Mouse (Mus musculus) CH12.LX (cell line): ENCODE measurements around the gene Gna15. TPM values are rescaled to one million over a fixed set of nuclear protein-coding genes. Genes with fewer than 3 reads are reported as not detected.

Source experiments
- DNase-seq: peaks from one replicate; pipeline ENCODE4 v3.0.0-alpha.2; 2013; ENCODE audit errors: extremely low read depth
- H3K27ac ChIP-seq: 2 replicates; pipeline ENCODE4 v1.5.1; 2012; ENCODE audit warnings: low read depth, mild to moderate bottlenecking, control low read depth, moderate library complexity; ENCODE audit not compliant: insufficient read depth
- H3K27me3 ChIP-seq: replicated peaks from 2 replicates; pipeline ENCODE3; 2012; ENCODE audit warnings: inconsistent platforms
- H3K36me3 ChIP-seq, 2 experiments: replicated peaks in 1 of 2; 2 replicates each; pipeline versions ENCODE3 to v1.6.1; 2012; ENCODE audit warnings: inconsistent platforms in 1 of 2, low read length in 1 of 2, mild to moderate bottlenecking in 1 of 2, mixed read lengths in 1 of 2, moderate library complexity in 1 of 2; ENCODE audit not compliant: control insufficient read depth in 1 of 2, insufficient read depth in 1 of 2
- H3K4me1 ChIP-seq, 2 experiments: 2 replicates each; pipeline ENCODE4 v1.6.1; 2012; ENCODE audit warnings: inconsistent platforms in 1 of 2, moderate library complexity in 1 of 2; ENCODE audit not compliant: insufficient read depth in 2 of 2, control insufficient read depth in 1 of 2
- H3K4me2 ChIP-seq: 2 replicates; pipeline ENCODE4 v1.6.1; 2012; ENCODE audit warnings: low read depth, mild to moderate bottlenecking, control low read depth; ENCODE audit not compliant: poor library complexity, insufficient read depth, severe bottlenecking
- H3K4me3 ChIP-seq, 3 experiments: fragments of 150-350 bp in 1 of 3; sonication (generic) in 1 of 3; replicated peaks in 1 of 3; 2 replicates each; pipeline versions ENCODE3 to v1.5.1; 2011 to 2012; ENCODE audit warnings: low read depth in 2 of 3, low read length in 2 of 3, mild to moderate bottlenecking in 2 of 3, moderate library complexity in 2 of 3, control low read depth in 1 of 3, improper control_type of control experiment in 1 of 3, inconsistent platforms in 1 of 3, mixed read lengths in 1 of 3; ENCODE audit not compliant: poor library complexity in 1 of 3
- H3K79me2 ChIP-seq: replicated peaks from 2 replicates; pipeline ENCODE4 v1.6.1; 2012; ENCODE audit warnings: mild to moderate bottlenecking, moderate library complexity; ENCODE audit not compliant: control insufficient read depth, poor library complexity, insufficient read depth, severe bottlenecking; ENCODE audit errors: extremely low read depth
- H3K9ac ChIP-seq: 2 replicates; pipeline ENCODE4 v1.6.1; 2012; ENCODE audit warnings: low read depth, mild to moderate bottlenecking, control low read depth, moderate library complexity; ENCODE audit not compliant: insufficient read depth
- H3K9me3 ChIP-seq: replicated peaks from 2 replicates; pipeline ENCODE3; 2012; ENCODE audit warnings: low read length, inconsistent platforms, mixed read lengths
- CTCF ChIP-seq, 2 experiments: IDR thresholded peaks in 1 of 2; conservative IDR thresholded peaks in 1 of 2; 2 replicates each; pipeline ENCODE4 v1.5.1; 2011 to 2012; ENCODE audit warnings: low read depth in 2 of 2, low read length in 2 of 2, improper control_type of control experiment in 1 of 2, inconsistent platforms in 1 of 2, mild to moderate bottlenecking in 1 of 2, moderate library complexity in 1 of 2
- E2F4 ChIP-seq: IDR thresholded peaks from 2 replicates; pipeline ENCODE4 v1.6.1; 2011; ENCODE audit warnings: low read depth, low read length, improper control_type of control experiment; ENCODE audit not compliant: insufficient replicate concordance
- KAT2A ChIP-seq: IDR thresholded peaks from 2 replicates; pipeline ENCODE4 v1.6.1; 2012; ENCODE audit warnings: low read length, improper control_type of control experiment, inconsistent platforms; ENCODE audit not compliant: insufficient replicate concordance
- MAZ ChIP-seq: IDR thresholded peaks from 2 replicates; pipeline ENCODE4 v1.6.1; 2012; ENCODE audit warnings: low read depth, mild to moderate bottlenecking, inconsistent platforms, low read length, improper control_type of control experiment, moderate library complexity
- NRF1 ChIP-seq: IDR thresholded peaks from 2 replicates; pipeline ENCODE4 v1.6.1; 2014; ENCODE audit warnings: low read depth, mild to moderate bottlenecking, inconsistent platforms, low read length, improper control_type of control experiment, moderate library complexity
- PAX5 ChIP-seq: IDR thresholded peaks from 2 replicates; pipeline ENCODE4 v1.6.1; 2012; ENCODE audit warnings: low read length, inconsistent platforms, mixed read lengths
- POLR2A ChIP-seq: IDR thresholded peaks from 2 replicates; pipeline ENCODE4 v1.6.1; 2011; ENCODE audit warnings: low read depth, mild to moderate bottlenecking, improper control_type of control experiment, low read length
- RAD21 ChIP-seq: IDR thresholded peaks from 2 replicates; pipeline ENCODE4 v1.6.1; 2011; ENCODE audit warnings: low read depth, mild to moderate bottlenecking, low read length, improper control_type of control experiment, moderate library complexity
- SMC3 ChIP-seq: IDR thresholded peaks from 2 replicates; pipeline ENCODE4 v1.6.1; 2011; ENCODE audit warnings: low read depth, low read length, improper control_type of control experiment
- TCF12 ChIP-seq: IDR thresholded peaks from 2 replicates; pipeline ENCODE4 v1.6.1; 2014; ENCODE audit warnings: low read depth, mild to moderate bottlenecking, inconsistent platforms, low read length, improper control_type of control experiment
- USF2 ChIP-seq: conservative IDR thresholded peaks from 2 replicates; pipeline ENCODE4 v1.6.1; 2011; ENCODE audit warnings: low read depth, low read length, improper control_type of control experiment
- ZKSCAN1 ChIP-seq: IDR thresholded peaks from 2 replicates; pipeline ENCODE4 v1.6.1; 2012; ENCODE audit warnings: low read depth, inconsistent platforms, low read length, improper control_type of control experiment, borderline replicate concordance
- ZNF384 ChIP-seq: IDR thresholded peaks from 2 replicates; pipeline ENCODE4 v1.6.1; 2012; ENCODE audit warnings: low read depth, low read length, improper control_type of control experiment, inconsistent platforms
- dilution Hi-C: fragments of 300-500 bp; cut with MboI; formaldehyde crosslinking; loops from 2 replicates; pipeline ENCODE4 v1.14.3; 2020; ENCODE audit warnings: low sequenced_read_pairs; ENCODE audit not compliant: extremely low pct_unique_long_range_greater_than_20kb, extremely low pct_ligation_motif_present
- in situ Hi-C: fragments of 300-500 bp; cut with MboI; formaldehyde crosslinking; loops from 3 replicates; pipeline ENCODE4 v1.14.3; 2019; ENCODE audit warnings: low sequenced_read_pairs, low pct_ligation_motif_present, low pct_unique_long_range_greater_than_20kb, mixed read lengths
- polyA plus RNA-seq: library from polyadenylated mRNA; unstranded; fragments of >175 nt; gene quantifications from 2 replicates; pipeline ENCODE4 v1.2.1, GENCODE M21; 2012; ENCODE audit warnings: low read depth; ENCODE audit not compliant: insufficient read length
- total RNA-seq, 2 experiments: library from RNA; depleted of rRNA; stranded (reverse); fragments of 300-350 nt in 1 of 2; fragments of >200 nt in 1 of 2; gene quantifications; 2 replicates each; pipeline ENCODE4 v1.2.3; 2012 to 2014

Gna15 gene
- total and polyA plus RNA-seq, 3 experiments, result 5.2 to 10.0 (median 5.2) TPM

- H3K9me3 ChIP-seq, result no peaks in the 10 kb centered on the region
- no peak within 1 kb of the TSS for H3K27ac ChIP-seq
- peaks cover 44% of the 10 kb centered on the region for H3K27me3 ChIP-seq
- H3K79me2 ChIP-seq, result no peaks in the 10 kb centered on the region
- in situ Hi-C loops, result no loop called here
- 0 out of 2 replicates have a peak within 1 kb of the TSS, but pooled peaks have one; percentile 12 for H3K9ac ChIP-seq
- TF ChIP-seq MAZ (peak; percentile 99), E2F4 (no peak), RAD21 (peak; percentile 4), TCF12 (no peak), PAX5 (no peak), CTCF (conservative IDR thresholded peaks at IDR 0.05 in 1 of 2, IDR thresholded peaks at IDR 0.05 in 1 of 2; ENCODE audit: low read depth in 2 of 2, low read length in 2 of 2) (peak in 1 of 2 experiments; percentile 77; a peak in 2 of 4 replicates), SMC3 (peak; percentile 26)
- TF ChIP-seq, all 38 proteins: peak for 4
- H3K36me3 ChIP-seq, result peaks cover 15 to 23% of the 10 kb centered on the region in 2 experiments
- dilution Hi-C loops, result no loop called here
- H3K4me3 ChIP-seq, result peak within 1 kb of the TSS in 1 of 3 experiments; percentile 43
- peak within 1 kb of the TSS; percentile 80 for H3K4me2 ChIP-seq
- no peak for DNase-seq
- peaks cover 3 to 4% of the 10 kb centered on the region in 2 experiments; a peak in 3 of 4 replicates for H3K4me1 ChIP-seq
Observed at GRCm38 (mm10) chr10:81482533-81482889, 41.5 kb downstream of the Gna15 start, which contains the start of gene Celf5. Celf5 (minus strand) TSS chr10:81482709.

GRCm38 (mm10) chr10:81481605-81482532, 42.2 kb downstream of the Gna15 start:
- in situ Hi-C loops, result no loop called here
- TF ChIP-seq ZKSCAN1, result no peak
- TF ChIP-seq USF2, result no peak
- TF ChIP-seq ZNF384, result no peak
- TF ChIP-seq POLR2A, result no peak
- TF ChIP-seq NRF1, result no peak
- TF ChIP-seq KAT2A, result no peak
- TF ChIP-seq, all 38 proteins: peak for 0
- peaks cover 50% of the 10 kb centered on the region for H3K27me3 ChIP-seq
- H3K79me2 ChIP-seq, result no peaks in the 10 kb centered on the region
- peak overlapping the region; percentile 80 for H3K4me2 ChIP-seq
- peaks cover 3 to 4% of the 10 kb centered on the region in 2 experiments; a peak in 3 of 4 replicates for H3K4me1 ChIP-seq
- no peak for DNase-seq
- peaks cover 9 to 16% of the 10 kb centered on the region in 2 experiments for H3K36me3 ChIP-seq
- H3K9ac ChIP-seq, result 0 out of 2 replicates have a peak overlapping the region, but pooled peaks have one; percentile 12
- dilution Hi-C loops, result no loop called here
- H3K9me3 ChIP-seq, result no peaks in the 10 kb centered on the region
- H3K4me3 ChIP-seq, result peak overlapping the region in 1 of 3 experiments; percentile 43
- no peak overlapping the region for H3K27ac ChIP-seq
